Mouse (Mus musculus) cerebellum, postnatal 14 days (tissue): Measurements from ENCODE around the gene Lsg1.

Experiments
- DNase-seq, 2 experiments: peaks; one replicate each; pipeline ENCODE4 v3.0.0; 2021; ENCODE audit warnings: mixed read lengths in 2 of 2

The Lsg1 gene

DNA sequence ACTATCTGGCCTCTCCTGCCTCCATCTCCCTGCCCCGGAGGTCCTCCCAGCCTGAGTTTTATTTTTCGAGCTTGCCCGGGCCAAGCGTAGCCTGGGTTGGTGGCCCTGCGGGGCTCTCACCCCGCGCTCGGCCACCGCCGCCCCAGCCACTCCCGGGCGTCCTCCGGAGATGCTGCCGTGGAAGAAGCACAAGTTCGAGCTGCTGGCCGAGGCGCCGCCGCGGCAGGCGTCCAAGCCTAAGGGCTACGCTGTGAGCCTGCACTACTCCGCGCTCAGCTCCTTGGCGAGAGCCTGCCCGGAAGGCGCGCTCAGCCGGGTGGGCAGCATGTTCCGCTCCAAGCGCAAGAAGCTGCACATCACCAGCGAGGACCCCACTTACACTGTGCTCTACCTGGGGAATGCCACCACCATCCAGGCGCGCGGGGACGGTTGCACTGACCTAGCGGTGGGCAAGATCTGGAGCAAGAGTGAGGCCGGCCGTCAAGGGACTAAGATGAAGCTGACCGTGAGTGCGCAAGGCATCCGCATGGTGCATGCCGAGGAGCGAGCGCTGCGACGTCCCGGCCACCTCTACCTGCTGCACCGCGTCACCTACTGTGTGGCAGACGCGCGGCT is 13.1 kb upstream of the Lsg1 start:
- DNase-seq = peak; percentile 75 to 80

DNA sequence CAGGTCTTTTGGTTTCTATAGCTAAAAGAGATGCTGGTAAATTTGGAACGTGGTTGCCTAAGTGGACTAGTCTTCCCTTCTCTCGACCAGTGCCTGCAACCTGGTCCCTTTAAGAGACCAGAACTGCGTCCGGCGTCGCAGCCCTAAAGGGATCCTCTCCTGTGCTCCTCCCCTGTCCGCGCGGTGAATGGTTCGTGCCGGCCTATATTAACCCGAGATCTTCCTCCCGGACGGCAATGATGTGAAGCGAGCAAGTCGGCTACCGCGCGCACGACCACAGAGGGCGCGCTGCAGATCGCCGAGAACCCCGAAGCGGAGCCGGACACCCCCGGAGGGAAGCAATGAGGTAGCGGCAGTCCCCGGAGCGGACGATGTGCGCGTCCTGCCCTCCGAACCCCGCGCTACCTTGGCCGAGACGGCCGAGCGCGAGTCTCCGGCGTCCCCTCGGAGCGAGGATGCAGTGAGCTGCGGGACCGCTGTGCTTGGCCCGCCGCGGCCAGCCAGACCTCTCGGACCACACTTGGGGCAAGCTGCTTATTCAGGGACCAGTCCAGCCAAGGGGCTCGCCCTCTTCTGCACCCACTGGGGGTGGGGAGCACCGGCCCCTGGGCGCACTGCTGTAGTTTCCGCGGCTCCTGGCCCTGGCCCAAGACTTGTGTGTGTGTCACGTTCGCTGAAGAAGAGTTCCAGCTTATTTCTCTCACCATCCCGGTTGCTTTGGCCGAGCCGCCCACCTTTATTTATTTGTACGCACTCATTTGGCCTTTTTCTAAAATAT is 12.3 kb upstream of the Lsg1 start, which contains the start of gene Fam43a:
TSS of gene Fam43a (plus strand) at position 233 of the 778 bp plus-strand sequence.
- DNase-seq = peak; percentile 92 to 94

DNA sequence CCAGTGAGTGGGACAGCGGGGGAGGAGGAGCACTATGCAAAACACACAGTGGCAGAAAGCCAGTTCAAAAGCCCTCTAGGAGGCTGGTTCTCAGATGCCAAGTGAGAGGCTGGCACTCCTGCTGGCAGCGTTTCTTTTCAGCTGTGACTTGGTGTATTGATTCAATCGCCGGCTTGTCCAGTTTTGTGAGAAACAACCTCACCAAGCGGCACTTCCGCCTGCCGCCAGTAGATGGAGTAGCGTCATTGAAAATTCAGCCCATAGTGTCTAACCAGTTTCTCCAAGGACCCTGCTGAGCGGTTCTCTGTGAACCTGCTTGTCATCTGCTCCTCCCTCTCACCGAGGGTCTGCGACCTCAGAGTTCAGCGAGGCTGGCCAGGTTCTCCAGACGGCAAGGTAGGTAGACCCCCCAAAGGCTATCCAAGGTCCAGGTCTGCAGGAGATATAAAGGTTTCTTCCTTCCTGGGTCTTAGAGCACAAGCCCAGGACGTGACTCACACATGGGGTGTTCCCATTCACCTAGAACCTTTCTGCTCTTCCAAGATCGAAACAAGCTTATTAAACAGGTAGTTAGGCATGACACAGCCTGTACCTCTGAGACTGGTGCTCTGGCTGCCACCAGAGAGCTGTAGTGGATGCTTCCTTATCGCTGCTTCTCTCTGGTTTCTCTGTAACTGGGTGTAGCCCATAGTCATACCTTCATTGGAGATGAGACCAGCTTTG is 9.7 kb upstream of the Lsg1 start:
- DNase-seq = peak; percentile 97

DNA sequence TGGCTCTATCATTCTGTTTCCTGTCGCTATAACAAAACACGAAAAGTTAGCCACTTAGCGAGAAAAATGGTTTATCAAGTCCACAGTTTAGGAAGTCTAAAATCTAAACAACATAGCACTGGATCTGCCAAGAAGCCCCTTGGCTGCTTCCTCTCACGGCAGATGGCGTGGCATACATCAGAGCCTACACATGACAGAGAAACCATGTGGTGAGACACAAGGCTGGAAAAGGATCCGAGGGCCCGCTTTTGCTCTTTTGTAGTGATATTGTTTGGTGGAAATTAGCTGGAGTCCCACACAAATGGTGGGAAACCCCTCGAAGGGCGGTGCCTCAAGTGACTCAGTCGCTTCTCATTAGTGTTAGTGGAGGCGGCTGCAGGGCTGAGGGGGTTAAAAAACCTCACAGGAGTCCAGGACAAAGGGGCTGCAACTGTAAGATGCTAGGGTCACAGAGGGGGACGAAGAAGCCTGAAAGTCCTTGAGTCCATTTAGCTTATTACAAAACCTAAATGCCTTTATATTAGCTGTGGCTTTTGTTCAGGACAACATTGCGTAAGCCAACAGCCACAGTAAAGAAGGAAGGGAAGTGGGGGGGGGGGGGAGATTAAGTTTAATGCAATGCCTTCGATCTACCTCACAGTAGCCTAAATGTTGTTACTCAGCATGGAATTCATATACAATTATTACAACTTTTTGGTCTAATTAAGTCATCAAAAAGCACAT is 8.6 kb upstream of the Lsg1 start:
- peak; percentile 55 to 73 for DNase-seq

DNA sequence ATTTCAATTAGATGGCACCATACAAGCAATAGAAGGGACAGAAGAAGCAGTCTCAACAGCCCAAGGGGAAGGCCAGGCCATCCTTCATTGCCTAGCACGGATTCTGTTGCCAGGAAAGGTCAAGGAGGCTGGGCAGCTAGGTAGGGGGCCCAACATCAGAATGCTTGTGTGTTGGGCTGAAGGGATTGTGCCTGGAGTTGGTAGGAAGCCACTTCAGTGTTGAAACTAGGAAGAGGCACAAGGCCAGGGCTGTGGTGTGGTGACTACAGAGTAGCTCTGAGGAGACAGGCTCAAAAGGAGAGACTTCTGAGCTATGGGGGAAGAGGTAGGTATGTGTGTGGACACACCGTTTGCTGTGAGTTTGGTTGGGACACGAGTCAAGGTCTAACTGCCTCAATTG is 8.0 kb upstream of the Lsg1 start:
- peak; percentile 37 to 47 for DNase-seq

DNA sequence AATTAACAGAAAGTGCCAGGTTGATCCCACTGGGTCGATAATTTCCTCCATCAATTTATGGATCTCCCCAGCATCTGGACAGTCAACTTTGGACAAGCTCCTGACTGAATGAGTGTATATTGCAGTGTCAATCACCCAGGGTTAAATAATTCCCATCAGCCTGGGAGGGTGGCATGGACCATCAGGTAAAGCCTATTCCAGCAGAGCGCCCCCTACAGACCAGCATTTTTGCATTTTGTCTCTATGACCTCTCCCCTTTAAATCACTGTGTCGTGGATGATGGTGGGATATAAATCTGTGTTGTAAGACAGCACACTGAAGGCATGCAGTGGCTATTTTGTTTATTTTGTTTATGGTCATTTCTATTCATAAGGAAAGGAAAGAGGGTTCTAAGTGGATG is 4.6 kb upstream of the Lsg1 start:
- peak in 1 of 2 experiments; percentile 40 for DNase-seq

DNA sequence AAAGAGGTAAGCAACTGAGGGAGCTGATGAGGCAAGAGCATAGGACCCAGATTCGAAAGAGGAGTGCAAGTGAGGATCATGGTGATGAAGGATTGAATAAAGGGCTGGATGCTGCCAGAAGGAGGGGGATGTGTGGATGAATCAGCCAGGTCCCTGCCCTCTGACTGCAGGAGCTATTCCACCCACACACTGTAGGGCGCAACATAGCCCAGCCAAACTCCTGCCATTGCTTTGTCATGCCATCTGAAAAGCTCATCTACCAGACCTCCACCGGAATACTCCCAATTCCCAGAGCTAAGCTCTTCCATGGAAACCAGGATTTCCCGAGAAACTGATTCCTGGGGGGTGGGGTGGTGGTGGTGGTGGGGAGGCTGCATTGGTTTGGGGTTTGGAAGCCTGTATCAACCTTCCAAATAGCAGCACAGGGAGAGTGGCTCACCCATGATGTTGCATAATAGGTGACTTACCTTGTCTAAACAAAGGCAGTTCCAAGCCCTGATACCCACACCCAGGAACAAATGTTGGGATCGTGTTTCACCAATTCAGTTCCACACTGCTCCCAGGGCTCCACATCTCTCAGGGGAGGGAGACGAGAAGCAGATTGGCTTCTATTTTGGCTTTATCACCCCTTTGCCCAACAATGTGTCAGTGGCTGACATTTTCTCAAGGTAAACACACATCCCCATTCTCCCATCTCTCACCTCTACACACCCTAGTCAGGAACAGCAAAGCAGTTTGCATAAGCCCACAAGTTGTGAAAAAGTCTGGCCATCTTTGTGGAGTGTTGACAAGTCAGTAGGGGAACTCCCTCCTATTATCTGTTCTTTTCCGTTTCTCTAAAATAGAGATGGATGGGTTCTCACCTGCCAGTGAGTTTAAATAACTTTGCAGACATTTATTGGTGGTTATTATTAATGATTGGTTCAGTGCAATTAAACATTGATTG is 3.1 kb upstream of the Lsg1 start:
- no peak for DNase-seq

DNA sequence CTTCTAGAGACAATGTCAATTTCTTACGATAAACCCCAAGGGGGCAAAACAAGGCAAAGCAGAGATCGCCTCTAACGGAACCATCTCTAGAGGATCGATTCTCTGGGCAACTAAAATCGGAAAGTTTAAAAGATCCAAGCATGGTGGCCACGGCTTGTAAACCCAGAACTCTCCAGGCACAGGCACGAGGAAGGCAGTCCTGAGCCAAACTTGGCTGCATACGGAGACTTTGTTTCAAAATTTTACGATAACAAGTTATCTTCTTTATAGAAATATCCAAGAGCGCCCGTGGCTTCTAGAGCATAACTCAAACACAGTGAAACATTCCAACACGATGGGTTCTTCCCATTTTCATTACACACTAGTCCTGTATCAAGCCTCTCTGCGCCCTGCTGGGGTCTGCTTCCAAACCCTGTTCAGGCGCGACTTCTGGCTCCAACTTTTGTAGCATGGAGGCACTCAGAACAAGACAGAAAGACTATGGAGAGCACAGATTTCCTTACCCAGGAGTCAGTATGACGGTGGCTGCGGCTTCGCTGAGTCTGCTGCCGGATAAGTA is 378 bp downstream of the Lsg1 start:
- DNase-seq = no peak

DNA sequence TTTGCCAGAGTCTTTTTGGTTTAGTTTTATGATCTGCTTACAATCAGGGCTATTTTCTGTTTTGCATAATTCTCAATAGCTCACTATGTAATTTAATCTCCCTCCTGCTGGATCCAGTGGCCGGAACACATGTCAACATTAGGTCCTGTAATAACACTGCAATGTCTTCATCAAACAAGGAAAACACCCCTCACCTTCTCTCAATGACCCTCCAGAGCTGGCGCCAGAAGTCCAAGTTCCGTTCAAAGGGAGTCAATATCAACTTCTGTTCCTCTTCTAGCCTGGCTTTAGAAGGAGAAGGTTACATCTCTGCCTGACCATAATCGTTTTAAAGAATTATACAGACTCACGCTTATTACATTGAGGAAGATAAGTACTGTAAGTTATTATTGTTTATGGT is 6.6 kb downstream of the Lsg1 start:
- DNase-seq = no peak

DNA sequence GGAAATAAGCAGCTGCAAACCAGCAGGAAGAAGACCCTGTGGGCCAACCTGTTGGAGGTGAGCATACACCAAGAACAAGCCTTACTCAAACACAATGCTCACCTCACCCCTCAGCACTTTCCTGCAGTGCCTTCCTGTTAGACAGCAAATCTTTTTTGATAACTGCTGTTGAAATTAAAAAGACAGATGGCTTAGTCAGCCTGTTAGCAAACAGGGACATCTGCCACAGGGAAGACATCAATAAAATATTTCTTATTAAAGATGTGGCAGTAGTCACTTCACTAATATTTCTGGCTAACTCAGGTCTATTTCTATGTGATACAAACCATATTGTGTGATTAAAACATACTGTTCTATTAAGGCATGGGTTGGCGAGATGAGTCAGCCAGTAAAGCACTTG is 11.0 kb downstream of the Lsg1 start:
- DNase-seq = no peak

DNA sequence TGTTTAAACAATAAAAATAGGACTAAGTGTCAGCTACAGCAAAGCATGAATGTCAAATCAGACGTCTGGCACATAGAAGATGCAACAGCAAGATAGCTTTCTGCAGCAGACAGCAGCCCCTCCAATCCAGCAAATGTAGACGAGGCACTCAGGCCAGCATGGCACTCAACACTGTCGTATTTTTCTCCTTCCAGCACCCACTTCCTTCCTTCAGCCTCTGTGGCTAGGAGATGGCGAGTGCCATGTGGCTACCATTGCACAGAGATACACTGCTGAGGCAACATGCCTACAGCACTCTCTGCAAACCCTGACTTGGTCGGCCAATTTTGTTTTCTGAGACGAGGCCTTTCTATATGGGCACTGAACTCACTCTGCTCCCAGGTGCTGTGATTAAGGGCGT is 11.6 kb downstream of the Lsg1 start:
- DNase-seq = no peak

DNA sequence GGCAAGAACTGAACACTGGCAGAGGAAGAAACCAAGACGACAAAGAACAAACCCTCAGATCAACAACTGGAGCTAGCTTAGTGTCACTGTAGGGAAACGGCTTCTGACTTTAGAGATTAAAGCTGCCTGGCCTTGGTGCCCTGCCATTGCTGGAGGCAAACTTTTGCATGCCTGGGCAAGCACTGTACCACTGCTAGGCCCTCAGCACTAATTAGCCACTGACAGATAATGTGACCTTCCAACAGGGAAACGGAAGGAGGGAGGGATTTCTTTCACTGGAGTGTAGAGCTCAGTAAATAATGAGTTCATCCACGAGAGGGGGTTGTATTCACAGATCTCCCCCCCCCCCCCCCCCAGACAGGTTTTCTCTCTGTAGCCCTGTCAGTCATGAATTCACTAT is 15.2 kb downstream of the Lsg1 start:
- no peak for DNase-seq

DNA sequence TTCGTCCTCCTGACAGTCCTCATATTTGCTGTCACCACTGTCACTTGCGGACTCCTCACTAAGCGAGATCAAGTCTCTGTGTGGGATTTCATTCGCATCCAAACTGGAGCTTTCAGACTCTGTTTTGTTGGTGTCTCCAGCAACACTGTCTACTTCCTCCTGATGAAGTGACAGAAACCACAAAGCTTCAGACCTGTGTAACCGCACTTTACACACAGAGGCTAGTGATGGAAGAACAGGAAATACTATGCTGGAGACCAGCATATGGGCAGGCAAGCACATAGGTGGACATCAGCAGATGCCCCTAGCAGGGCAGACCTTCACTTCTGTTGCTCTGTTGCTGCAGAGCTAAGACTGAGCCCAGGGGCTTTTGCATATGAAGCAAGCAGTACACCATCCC is 16.0 kb downstream of the Lsg1 start:
- no peak for DNase-seq

DNA sequence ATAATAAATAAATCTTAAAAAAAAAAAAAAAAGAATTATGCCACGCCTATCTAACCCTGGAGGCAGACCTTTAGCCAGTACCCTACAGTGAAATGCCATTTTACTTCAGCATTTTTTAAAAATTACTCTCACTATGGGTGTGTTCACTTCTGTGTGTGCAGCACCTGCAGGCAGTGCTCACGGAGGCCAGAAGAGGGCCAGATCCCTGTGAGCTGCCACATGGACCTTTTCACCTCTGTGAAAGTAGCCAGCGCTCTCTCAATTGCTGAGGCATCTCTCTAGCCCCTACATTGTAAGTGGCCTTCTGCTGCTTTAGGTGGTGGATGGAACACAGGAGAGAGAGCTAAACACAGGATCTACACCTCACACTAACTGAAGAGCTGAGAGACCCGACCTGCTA is 17.2 kb downstream of the Lsg1 start:
- DNase-seq = no peak

DNA sequence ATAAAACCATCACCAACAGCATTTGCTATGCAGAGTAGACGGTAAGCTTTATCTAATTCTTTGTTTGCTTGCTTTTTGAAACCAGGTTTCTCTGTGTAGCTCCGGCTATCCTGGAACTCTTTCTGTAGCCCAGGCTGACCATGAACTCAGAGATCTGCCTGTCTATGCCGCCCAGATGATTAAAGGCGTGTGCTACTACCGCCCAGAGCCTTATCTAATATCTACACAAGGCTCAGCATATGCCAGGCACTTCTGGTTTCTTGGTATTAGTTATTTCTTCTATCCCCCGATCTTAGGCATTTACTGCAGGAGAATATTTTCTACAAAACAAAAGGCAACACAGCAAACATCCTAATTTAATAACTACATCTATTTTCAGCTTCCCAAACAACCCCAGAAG is 21.8 kb downstream of the Lsg1 start:
- no peak for DNase-seq

DNA sequence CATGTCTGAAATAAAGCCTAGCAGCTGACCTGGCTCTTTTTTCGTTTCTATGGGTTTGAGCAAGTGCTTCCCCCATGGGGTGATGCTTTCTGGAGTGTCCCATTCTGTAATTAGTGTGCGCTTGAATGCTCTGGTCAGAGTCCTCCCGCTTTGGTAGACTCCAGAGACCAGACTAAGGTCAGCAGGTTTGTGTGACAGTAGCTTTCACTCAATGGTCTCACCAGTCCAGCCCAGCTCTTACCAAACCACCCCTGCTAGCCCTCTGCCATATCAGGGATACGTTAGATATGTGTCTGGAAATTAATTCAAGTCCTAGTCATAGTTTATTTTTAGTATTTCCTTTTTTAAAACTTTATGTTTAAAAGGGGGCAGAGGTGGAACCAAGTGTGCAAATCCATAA is 26.8 kb downstream of the Lsg1 start:
- DNase-seq = no peak

DNA sequence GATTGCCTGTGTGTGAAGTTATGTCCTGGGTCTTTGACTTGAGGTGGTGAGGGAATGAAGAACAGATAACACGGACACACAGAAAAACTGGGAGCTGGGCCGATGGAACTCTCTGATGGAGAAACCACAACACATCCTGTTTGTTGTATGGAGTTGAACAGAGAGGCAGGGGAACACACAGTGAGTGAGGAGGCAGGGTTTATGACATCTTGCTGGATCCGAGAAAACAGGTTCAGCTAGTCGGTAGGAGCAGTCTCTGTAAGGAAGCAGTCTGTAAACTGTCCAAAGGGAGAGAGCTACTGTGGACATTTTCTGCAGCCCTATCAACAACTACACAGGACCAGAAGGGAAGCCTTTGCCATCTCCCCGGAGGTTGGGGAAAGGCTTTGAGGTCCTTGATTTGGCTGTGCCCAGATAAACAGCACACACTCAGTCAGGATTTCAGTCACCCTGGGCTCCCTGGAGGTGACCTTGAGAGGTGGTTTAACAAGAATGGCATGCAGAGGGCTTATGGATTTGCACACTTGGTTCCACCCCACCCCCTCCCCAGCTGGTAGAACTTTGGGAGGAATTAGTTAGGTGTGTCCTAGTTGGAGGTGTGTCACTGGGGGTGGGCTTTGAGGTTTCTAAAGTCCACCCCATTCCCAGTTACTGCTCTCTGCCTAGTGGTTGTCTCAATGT is 27.9 kb downstream of the Lsg1 start:
- no peak for DNase-seq

DNA sequence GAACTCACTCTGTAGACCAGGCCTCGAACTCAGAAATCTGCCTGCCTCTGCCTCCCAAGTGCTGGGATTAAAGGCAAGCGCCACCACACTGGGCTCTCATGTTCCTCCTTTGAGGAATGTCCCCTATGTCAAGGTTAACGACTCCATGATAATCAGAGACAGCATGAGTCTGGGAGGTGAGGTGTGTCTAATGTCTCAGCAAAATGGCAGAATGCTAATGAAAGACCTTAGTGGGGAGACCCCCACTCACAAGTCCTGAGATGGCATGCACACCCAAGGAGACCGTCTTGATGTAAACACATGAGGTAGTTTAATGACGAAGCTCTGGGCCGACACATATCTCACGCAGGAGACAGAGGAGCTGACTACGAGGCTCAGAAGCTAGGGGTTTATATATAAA is 33.3 kb downstream of the Lsg1 start:
- no peak for DNase-seq

DNA sequence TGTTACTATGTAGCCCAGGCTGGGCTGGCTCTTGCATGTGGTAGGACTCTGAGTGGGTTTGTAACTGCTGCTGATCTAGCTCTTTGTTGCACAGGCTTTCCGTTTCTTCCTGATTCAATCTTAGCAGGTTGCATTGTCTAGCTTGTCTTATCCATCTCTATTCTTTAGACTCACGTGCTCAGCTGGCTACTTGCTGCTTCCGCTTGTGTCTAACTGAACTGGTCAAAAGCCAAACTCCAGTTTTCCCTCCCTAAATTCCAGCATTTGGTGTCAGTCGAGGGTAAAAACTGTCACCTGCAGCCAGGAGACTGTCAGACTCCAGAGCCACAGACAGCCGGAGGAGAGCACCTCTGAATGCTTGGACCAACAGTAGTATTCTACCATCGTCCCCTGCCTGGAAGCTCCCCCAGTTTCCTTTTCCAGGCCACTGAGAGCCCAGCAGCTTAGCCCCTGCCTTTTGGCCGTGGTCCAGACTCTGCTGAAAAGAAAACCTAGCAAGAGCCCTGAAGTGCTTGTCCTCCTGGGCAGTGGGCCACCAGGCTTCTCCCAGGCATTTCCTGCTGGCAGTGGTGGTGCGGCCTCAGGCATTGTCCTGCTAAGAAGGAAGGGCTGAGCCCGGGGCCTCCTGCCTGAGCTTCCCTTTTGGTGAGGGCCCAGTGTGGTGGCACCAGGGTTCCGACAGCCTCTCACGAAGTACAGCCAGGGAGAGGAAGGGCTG is 34.6 kb downstream of the Lsg1 start:
- DNase-seq = peak; percentile 64 to 73

DNA sequence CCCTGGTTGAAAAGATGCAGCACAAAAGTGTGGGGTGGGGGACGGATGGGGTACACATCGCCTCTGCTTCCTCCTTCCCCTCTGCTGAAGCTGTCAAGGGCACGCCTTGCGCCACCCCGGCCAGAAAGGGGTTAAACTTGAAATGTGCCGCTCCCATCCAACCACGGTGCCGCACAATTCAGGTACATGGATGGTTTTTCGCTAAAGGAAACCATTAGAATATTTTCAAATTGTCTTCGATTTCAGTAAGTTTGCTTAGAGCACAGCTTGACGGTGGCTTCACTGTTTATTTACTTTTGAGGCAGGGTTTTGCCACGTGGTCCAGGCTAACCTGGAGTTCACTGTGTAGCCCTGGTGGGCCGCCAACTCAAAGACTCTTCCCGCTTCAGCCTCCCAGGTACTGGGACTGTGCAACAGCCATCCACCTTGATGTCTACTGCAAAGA is 36.6 kb downstream of the Lsg1 start, which contains the start of gene Tmem44:
TSS of gene Tmem44 (minus strand) at position 95 of the 445 bp plus-strand sequence.
- peak in 1 of 2 experiments; percentile 13 for DNase-seq
